Mouse (Mus musculus) MEL (cell line): Measurements from ENCODE around the gene Eva1b. TPM values are rescaled to one million over a fixed set of nuclear protein-coding genes. Genes with fewer than 3 reads are reported as not detected.

Source experiments
- DNase-seq: peaks from one replicate; pipeline ENCODE4 v3.0.0; 2011; ENCODE audit warnings: low read depth, low spot score
- H3K27ac ChIP-seq: 2 replicates; pipeline ENCODE4 v1.5.1; 2012; ENCODE audit warnings: low read depth, mild to moderate bottlenecking, control low read depth, low read length, moderate library complexity; ENCODE audit not compliant: control insufficient read depth
- H3K27me3 ChIP-seq, 2 experiments: fragments of 150-350 bp in 1 of 2; sonication (generic) in 1 of 2; 2 replicates each; pipeline ENCODE4 v1.6.1; 2012; ENCODE audit warnings: low read length in 2 of 2, mild to moderate bottlenecking in 2 of 2, improper control_type of control experiment in 1 of 2, moderate library complexity in 1 of 2; ENCODE audit not compliant: insufficient read depth in 2 of 2, control insufficient read depth in 1 of 2
- H3K36me3 ChIP-seq, 2 experiments: 2 replicates each; pipeline ENCODE4 v1.6.1; 2012 to 2014; ENCODE audit warnings: low read length in 2 of 2, improper control_type of control experiment in 1 of 2, inconsistent platforms in 1 of 2, mild to moderate bottlenecking in 1 of 2; ENCODE audit not compliant: insufficient read depth in 2 of 2, control insufficient read depth in 1 of 2
- H3K4me1 ChIP-seq, 2 experiments: fragments of 150-350 bp in 1 of 2; sonication (generic) in 1 of 2; 2 replicates each; pipeline ENCODE4 v1.6.1; 2012; ENCODE audit warnings: low read length in 2 of 2, improper control_type of control experiment in 1 of 2, mild to moderate bottlenecking in 1 of 2; ENCODE audit not compliant: insufficient read depth in 2 of 2, control insufficient read depth in 1 of 2
- H3K4me3 ChIP-seq, 2 experiments: fragments of 150-350 bp in 1 of 2; sonication (generic) in 1 of 2; 2 replicates each; pipeline ENCODE4 v1.5.1; 2012; ENCODE audit warnings: low read depth in 2 of 2, low read length in 2 of 2, mild to moderate bottlenecking in 2 of 2, moderate library complexity in 2 of 2, control low read depth in 1 of 2, improper control_type of control experiment in 1 of 2; ENCODE audit not compliant: control insufficient read depth in 1 of 2, insufficient read depth in 1 of 2
- H3K79me2 ChIP-seq: 2 replicates; pipeline ENCODE4 v1.6.1; 2012; ENCODE audit warnings: mild to moderate bottlenecking, low read length, moderate library complexity; ENCODE audit not compliant: control insufficient read depth, poor library complexity, insufficient read depth
- H3K9ac ChIP-seq: 2 replicates; pipeline ENCODE4 v1.6.1; 2012; ENCODE audit warnings: low read depth, mild to moderate bottlenecking, control low read depth, low read length, moderate library complexity; ENCODE audit not compliant: control insufficient read depth, poor library complexity, severe bottlenecking
- H3K9me3 ChIP-seq: fragments of 150-350 bp; sonication (generic); replicated peaks from 2 replicates; pipeline ENCODE4 v1.6.1; 2012; ENCODE audit warnings: mild to moderate bottlenecking, low read length, improper control_type of control experiment, moderate library complexity; ENCODE audit not compliant: insufficient read depth
- BHLHE40 ChIP-seq: IDR thresholded peaks from 2 replicates; pipeline ENCODE4 v1.6.1; 2012; ENCODE audit warnings: low read depth, mild to moderate bottlenecking, inconsistent platforms, low read length, improper control_type of control experiment, borderline replicate concordance
- EP300 ChIP-seq, 2 experiments: IDR thresholded peaks; 2 replicates each; pipeline ENCODE4 v1.6.1; 2011; ENCODE audit warnings: improper control_type of control experiment in 2 of 2, low read length in 2 of 2, low read depth in 1 of 2, mild to moderate bottlenecking in 1 of 2
- ETS1 ChIP-seq: IDR thresholded peaks from 2 replicates; pipeline ENCODE4 v1.6.1; 2012; ENCODE audit warnings: low read depth, mild to moderate bottlenecking, inconsistent platforms, low read length, improper control_type of control experiment, moderate library complexity
- GATA1 ChIP-seq: IDR thresholded peaks from 2 replicates; pipeline ENCODE4 v1.6.1; 2011; ENCODE audit warnings: low read depth, low read length, improper control_type of control experiment
- HCFC1 ChIP-seq: IDR thresholded peaks from 2 replicates; pipeline ENCODE4 v1.6.1; 2012; ENCODE audit warnings: low read depth, mild to moderate bottlenecking, inconsistent platforms, low read length, improper control_type of control experiment, moderate library complexity
- MAFK ChIP-seq: IDR thresholded peaks from 2 replicates; pipeline ENCODE4 v1.6.1; 2011; ENCODE audit warnings: low read depth, mild to moderate bottlenecking, low read length, improper control_type of control experiment, borderline replicate concordance
- MXI1 ChIP-seq: IDR thresholded peaks from 2 replicates; pipeline ENCODE4 v1.6.1; 2011; ENCODE audit warnings: mild to moderate bottlenecking, low read depth, low read length, improper control_type of control experiment
- MYB ChIP-seq: IDR thresholded peaks from 2 replicates; pipeline ENCODE4 v1.6.1; 2011; ENCODE audit warnings: mild to moderate bottlenecking, low read depth, low read length, improper control_type of control experiment
- POLR2A ChIP-seq, 2 experiments: IDR thresholded peaks; 2 replicates each; pipeline ENCODE4 v1.6.1; 2011 to 2012; ENCODE audit warnings: low read length in 2 of 2, mild to moderate bottlenecking in 2 of 2, control low read depth in 1 of 2, improper control_type of control experiment in 1 of 2, low read depth in 1 of 2, moderate library complexity in 1 of 2; ENCODE audit not compliant: control insufficient read depth in 1 of 2, insufficient read depth in 1 of 2, poor library complexity in 1 of 2
- POLR2AphosphoS2 ChIP-seq: IDR thresholded peaks from 2 replicates; pipeline ENCODE4 v1.6.1; 2011; ENCODE audit warnings: low read length, improper control_type of control experiment
- POLR2AphosphoS5 ChIP-seq: IDR thresholded peaks from 2 replicates; pipeline ENCODE4 v1.6.1; 2012; ENCODE audit warnings: low read depth, borderline replicate concordance, mild to moderate bottlenecking, inconsistent platforms, low read length, moderate library complexity, mixed read lengths
- RAD21 ChIP-seq: IDR thresholded peaks from 2 replicates; pipeline ENCODE4 v1.6.1; 2011; ENCODE audit warnings: mild to moderate bottlenecking, low read depth, low read length, improper control_type of control experiment
- SIN3A ChIP-seq: IDR thresholded peaks from 2 replicates; pipeline ENCODE4 v1.6.1; 2012; ENCODE audit warnings: low read length, improper control_type of control experiment, inconsistent platforms
- TCF12 ChIP-seq: IDR thresholded peaks from 2 replicates; pipeline ENCODE4 v1.6.1; 2014; ENCODE audit warnings: low read depth, mild to moderate bottlenecking, inconsistent platforms, low read length, improper control_type of control experiment, moderate library complexity
- ZC3H11A ChIP-seq: IDR thresholded peaks from 2 replicates; pipeline ENCODE4 v1.6.1; 2012; ENCODE audit warnings: low read depth, mild to moderate bottlenecking, inconsistent platforms, low read length, improper control_type of control experiment
- ZKSCAN1 ChIP-seq: IDR thresholded peaks from 2 replicates; pipeline ENCODE4 v1.6.1; 2012; ENCODE audit warnings: low read depth, mild to moderate bottlenecking, inconsistent platforms, low read length, improper control_type of control experiment, moderate library complexity
- ZNF384 ChIP-seq: IDR thresholded peaks from 2 replicates; pipeline ENCODE4 v1.6.1; 2012; ENCODE audit warnings: low read depth, mild to moderate bottlenecking, inconsistent platforms, low read length, improper control_type of control experiment
- polyA plus RNA-seq, 2 experiments: library from polyadenylated mRNA; stranded (reverse) in 1 of 2; unstranded in 1 of 2; fragments of >175 nt in 1 of 2; fragments of >200 nt in 1 of 2; gene quantifications; 2 replicates each; pipeline versions ENCODE4 v1.2.1 to v1.2.4; 2012; ENCODE audit warnings: low replicate concordance in 2 of 2, low read depth in 1 of 2; ENCODE audit not compliant: insufficient read length in 2 of 2, insufficient read depth in 1 of 2, missing spikeins in 1 of 2
- total RNA-seq: library from RNA; depleted of rRNA; stranded (reverse); fragments of 300-350 nt; gene quantifications from 2 replicates; pipeline ENCODE4 v1.2.3, GENCODE M21; 2012

The Eva1b gene
- total and polyA plus RNA-seq, 3 experiments: 9.6 to 12.2 TPM; not detected in 1

- Histone ChIP-seq H3K9me3 (no peaks in the 10 kb centered on the region), H3K27me3 (no peaks in the 10 kb centered on the region)
- TF ChIP-seq SIN3A: no peak
- TF ChIP-seq RAD21: no peak
- no peak for TF ChIP-seq GATA1
- no peak for TF ChIP-seq MYB
- TF ChIP-seq ETS1: no peak
- no peak for TF ChIP-seq POLR2AphosphoS5
- TF ChIP-seq MXI1: no peak
- no peak for TF ChIP-seq EP300 (IDR thresholded peaks at IDR 0.05; ENCODE audit: low read depth in 1 of 2, low read length in 2 of 2)
- TF ChIP-seq HCFC1: no peak
- TF ChIP-seq ZNF384: no peak
- no peak for TF ChIP-seq ZKSCAN1
- TF ChIP-seq POLR2AphosphoS2: no peak
- TF ChIP-seq POLR2A (IDR thresholded peaks at IDR 0.05; ENCODE audit: control insufficient read depth in 1 of 2, insufficient read depth in 1 of 2, low read depth in 1 of 2, low read length in 2 of 2, poor library complexity in 1 of 2): no peak
- no peak for TF ChIP-seq ZC3H11A
- no peak for TF ChIP-seq MAFK
- TF ChIP-seq TCF12: no peak
Observed at GRCm38 (mm10) chr4:126145396-126145795, 2.1 kb upstream of the Eva1b start.

GRCm38 (mm10) chr4:126146974-126147532, 491 bp upstream of the Eva1b start:
- H3K27ac ChIP-seq: no peak overlapping the region
- H3K79me2 ChIP-seq: no peaks in the 10 kb centered on the region
- H3K4me3 ChIP-seq: no peak overlapping the region
- peaks cover 0 to 7% of the 10 kb centered on the region in 2 experiments; a peak in 2 of 4 replicates for H3K4me1 ChIP-seq
- H3K36me3 ChIP-seq: no peaks in the 10 kb centered on the region
- H3K27me3 ChIP-seq: no peaks in the 10 kb centered on the region
- TF ChIP-seq BHLHE40 (no peak), MAFK (peak; percentile 65; the same call in 1 of the 2 replicates)
- no peak overlapping the region for H3K9ac ChIP-seq
- no peaks in the 10 kb centered on the region for H3K9me3 ChIP-seq
- DNase-seq: no peak

More at GRCm38 (mm10) chr4:126145396-126145795, 2.1 kb upstream of the Eva1b start:
- Histone ChIP-seq H3K4me3 (no peak overlapping the region), H3K27ac (no peak overlapping the region), H3K36me3 (no peaks in the 10 kb centered on the region), H3K79me2 (no peaks in the 10 kb centered on the region), H3K4me1 (peaks cover 0 to 7% of the 10 kb centered on the region in 2 experiments; a peak in 2 of 4 replicates), H3K9ac (no peak overlapping the region)
- DNase-seq: no peak
